In genomic region chr3:104596451-104597134, GRCm38 (mm10) we compare ENCODE assay signal across 8 mouse cellular contexts. TPM values are rescaled to one million over a fixed set of nuclear protein-coding genes. Genes with fewer than 3 reads are reported as not detected.
DNase-seq lines count a peak whose midpoint lies in the region; ATAC-seq and TF ChIP-seq lines count a peak whose summit lies in the region.

No protein-coding gene starts in this region.

- no peak overlapping the region for H3K4me3 ChIP-seq in intestine, embryonic 14.5 days (ENCODE audit: low read depth, low read length)
- no peak overlapping the region for H3K4me3 ChIP-seq in intestine, postnatal 0 days (ENCODE audit: low read depth, low read length)
- H3K4me3 ChIP-seq in midbrain, embryonic 16.5 days (ENCODE audit: low read depth, low read length), result no peak overlapping the region
- H3K4me3 ChIP-seq in midbrain, embryonic 10.5 days, result no peak overlapping the region

- H3K9ac ChIP-seq in intestine, embryonic 14.5 days (ENCODE audit: low read length), result no peak overlapping the region
- H3K9ac ChIP-seq in intestine, postnatal 0 days (ENCODE audit: low read depth, low read length), result no peak overlapping the region
- H3K9ac ChIP-seq in midbrain, embryonic 16.5 days (ENCODE audit: low read depth, low read length), result no peak overlapping the region

- no peak overlapping the region for H3K4me2 ChIP-seq in intestine, embryonic 14.5 days (ENCODE audit: low read length)
- H3K4me2 ChIP-seq in intestine, postnatal 0 days (replicated peaks; ENCODE audit: low read depth), result no peak overlapping the region
- H3K4me2 ChIP-seq in midbrain, embryonic 16.5 days (ENCODE audit: low read length), result no peak overlapping the region

- no peak for TF ChIP-seq CTCF in intestine, postnatal 0 days (IDR thresholded peaks at IDR 0.05; ENCODE audit: low read depth)

- no peak for ATAC-seq in intestine, embryonic 14.5 days (replicated peaks; ENCODE audit: low FRiP score, low TSS enrichment, low read depth)
- ATAC-seq in intestine, postnatal 0 days, result no peak
- no peak for ATAC-seq in midbrain, embryonic 16.5 days

- no peaks in the 10 kb centered on the region for H3K9me3 ChIP-seq in intestine, embryonic 14.5 days (ENCODE audit: control insufficient read depth, low read length)
- no peaks in the 10 kb centered on the region for H3K9me3 ChIP-seq in intestine, postnatal 0 days (ENCODE audit: control insufficient read depth)
- H3K9me3 ChIP-seq in midbrain, embryonic 16.5 days (replicated peaks; ENCODE audit: control insufficient read depth, low read length, poor library complexity, severe bottlenecking), result no peaks in the 10 kb centered on the region
- H3K9me3 ChIP-seq in midbrain, embryonic 10.5 days (replicated peaks), result no peaks in the 10 kb centered on the region

- no peaks in the 10 kb centered on the region for H3K36me3 ChIP-seq in intestine, embryonic 14.5 days (ENCODE audit: control insufficient read depth, insufficient read depth, low read length)
- H3K36me3 ChIP-seq in intestine, postnatal 0 days (ENCODE audit: control insufficient read depth, insufficient read depth), result no peaks in the 10 kb centered on the region
- H3K36me3 ChIP-seq in midbrain, embryonic 16.5 days (ENCODE audit: control insufficient read depth, insufficient read depth, low read length), result no peaks in the 10 kb centered on the region
- no peaks in the 10 kb centered on the region for H3K36me3 ChIP-seq in midbrain, embryonic 10.5 days

- DNase-seq in cerebellum, adult 9-10 months, result peak; percentile 66
- DNase-seq in cerebellum, adult 9-11 months, result no peak
- DNase-seq in intestine, embryonic 14.5 days (ENCODE audit: low spot score), result no peak
- DNase-seq in midbrain, embryonic 10.5 days (ENCODE audit: low spot score), result no peak
- DNase-seq in yolk sac, embryonic 10.5 days (ENCODE audit: low spot score), result peak; percentile 11
- no peak for DNase-seq in urinary bladder, postnatal 4 days (ENCODE audit: low spot score in 2 of 2)

- WGBS in intestine, embryonic 14.5 days, result 69% methylated on average over 6 of the region's 6 CpGs
- WGBS in intestine, postnatal 0 days, result 48% methylated on average over 6 of the region's 6 CpGs
- 66% methylated on average over 6 of the region's 6 CpGs for WGBS in midbrain, embryonic 16.5 days
- 87% methylated on average over 6 of the region's 6 CpGs for WGBS in midbrain, embryonic 10.5 days

- no peaks in the 10 kb centered on the region for H3K27me3 ChIP-seq in intestine, embryonic 14.5 days (replicated peaks; ENCODE audit: control insufficient read depth, insufficient read depth, low read length)
- no peaks in the 10 kb centered on the region for H3K27me3 ChIP-seq in intestine, postnatal 0 days (replicated peaks; ENCODE audit: control insufficient read depth, insufficient read depth, low read length)
- H3K27me3 ChIP-seq in midbrain, embryonic 16.5 days (ENCODE audit: control insufficient read depth, insufficient read depth, low read depth, low read length), result no peaks in the 10 kb centered on the region
- H3K27me3 ChIP-seq in midbrain, embryonic 10.5 days (ENCODE audit: low read depth, poor library complexity, severe bottlenecking), result no peaks in the 10 kb centered on the region

- H3K27ac ChIP-seq in intestine, embryonic 14.5 days (ENCODE audit: low read depth), result 0 out of 2 replicates have a peak overlapping the region, but pooled peaks have one; percentile 23
- no peak overlapping the region for H3K27ac ChIP-seq in intestine, postnatal 0 days (ENCODE audit: low read depth, low read length)
- H3K27ac ChIP-seq in midbrain, embryonic 16.5 days (ENCODE audit: low read length), result peak overlapping the region; percentile 38
- H3K27ac ChIP-seq in midbrain, embryonic 10.5 days (replicated peaks), result no peak overlapping the region

- no peaks in the 10 kb centered on the region; the same call in 1 of the 2 replicates for H3K4me1 ChIP-seq in intestine, embryonic 14.5 days (replicated peaks; ENCODE audit: control insufficient read depth, insufficient read depth, low read length)
- H3K4me1 ChIP-seq in intestine, postnatal 0 days (replicated peaks; ENCODE audit: control insufficient read depth, insufficient read depth, low read length), result peaks cover 18% of the 10 kb centered on the region
- H3K4me1 ChIP-seq in midbrain, embryonic 16.5 days (ENCODE audit: control insufficient read depth, insufficient read depth, low read length), result 0 out of 2 replicates have a peak, but pooled peaks cover 4% of the 10 kb centered on the region
- H3K4me1 ChIP-seq in midbrain, embryonic 10.5 days, result no peaks in the 10 kb centered on the region

RNA-seq across cellular contexts. Expression of gene Slc16a1, which starts 41.9 kb away (rescaled TPM):
- 42.5 and 45.8 TPM in 2 replicates for polyA plus RNA-seq in intestine, embryonic 14.5 days (2014; fragmentation: Nextera tagmentation; extraction: Ambion mirVana)
- polyA plus RNA-seq in intestine, postnatal 0 days (2015; fragmentation: Nextera tagmentation; extraction: Ambion mirVana), result 36.6 and 36.7 TPM in 2 replicates
- 8.9 and 10.2 TPM in 2 replicates for polyA plus RNA-seq in midbrain, embryonic 16.5 days (2015; fragmentation: Nextera tagmentation; extraction: Ambion mirVana)
- polyA plus RNA-seq in midbrain, embryonic 10.5 days (2016; fragmentation: Nextera tagmentation; extraction: Ambion mirVana), result 32.8 and 44.3 TPM in 2 replicates

Comparison
In these comparisons a context has a peak if more than half of its experiments do, and no peak if none do; other contexts are left out.
1. DNase-seq: peak in cerebellum, adult 9-10 months (single experiment) and yolk sac, embryonic 10.5 days (single experiment); none in cerebellum, adult 9-11 months (single experiment), intestine, embryonic 14.5 days (single experiment), midbrain, embryonic 10.5 days (single experiment) and urinary bladder, postnatal 4 days (0 of 2).
2. H3K27ac ChIP-seq: peak in intestine, embryonic 14.5 days (single experiment) and midbrain, embryonic 16.5 days (single experiment); none in intestine, postnatal 0 days (single experiment) and midbrain, embryonic 10.5 days (single experiment).